Mouse (Mus musculus) testis, adult 2 months (tissue): ENCODE measurements around the gene Grin2c.

ENCODE experiments used
- CTCF ChIP-seq: fragments of 200-500 bp; IDR thresholded peaks from 2 replicates; pipeline ENCODE4 v1.5.1; 2012; ENCODE audit warnings: low read depth, mild to moderate bottlenecking, inconsistent platforms, low read length, moderate library complexity; ENCODE audit not compliant: control insufficient read depth, insufficient read depth, insufficient replicate concordance
- POLR2A ChIP-seq: fragments of 200-500 bp; IDR thresholded peaks from 2 replicates; pipeline ENCODE4 v1.6.1; 2012; ENCODE audit warnings: low read depth, mild to moderate bottlenecking, inconsistent platforms, low read length, moderate library complexity; ENCODE audit not compliant: control insufficient read depth

GRCm38 (mm10) chr11:115266400-115266778 lies 654 bp downstream of the Grin2c start:
- TF ChIP-seq POLR2A, result no peak
- TF ChIP-seq CTCF, result no peak
